Mouse (Mus musculus): ENCODE measurements at regions not wholly inside any gene's neighbourhood (a gene's known extent, or its start where the extent isn't known, plus 50 kb on each side); places are given as distances from the start of the nearest gene placed in this dataset.
"Not testable (repeated sequence)": the region's sequence is repeated elsewhere in the genome, so short reads cannot be mapped to it uniquely, and the experiment has no call there.

GRCm38 (mm10) chr6:12967291-12967690, 102.3 kb upstream of the Tmem106b start:
- Histone ChIP-seq H3K9me3 (ENCODE audit: control insufficient read depth, insufficient read depth, low read depth, low read length) (no peaks in the 10 kb centered on the region), H3K4me3 (ENCODE audit: insufficient read depth in 1 of 2, low read depth in 1 of 2, low read length in 2 of 2, poor library complexity in 1 of 2, severe bottlenecking in 1 of 2) (no peak overlapping the region), H3K9ac (ENCODE audit: insufficient read depth, low read depth, low read length, poor library complexity, severe bottlenecking) (no peak overlapping the region), H3K4me1 (ENCODE audit: control insufficient read depth in 2 of 2, insufficient read depth in 2 of 2, low read length in 2 of 2, poor library complexity in 1 of 2) (no peaks in the 10 kb centered on the region), H3K36me3 (ENCODE audit: control insufficient read depth, insufficient read depth, low read length, poor library complexity, severe bottlenecking) (no peaks in the 10 kb centered on the region), H3K27ac (ENCODE audit: insufficient read depth, low read depth, low read length, poor library complexity, severe bottlenecking) (no peak overlapping the region)
- in situ Hi-C loops (cut with MboI; ENCODE audit: low sequenced_read_pairs in 2 of 2, unreplicated experiment in 2 of 2): no loop called here
- DNase-seq (ENCODE audit: low read depth, low spot score): no peak
- no peak for TF ChIP-seq ZC3H11A (IDR thresholded peaks at IDR 0.05; ENCODE audit: borderline replicate concordance, low read depth, low read length)
- no peak for TF ChIP-seq MAFK (IDR thresholded peaks at IDR 0.05; ENCODE audit: insufficient read depth, low read depth, low read length)
- no peak for TF ChIP-seq CHD2 (IDR thresholded peaks at IDR 0.05; ENCODE audit: low read depth, low read length)
- no peak for TF ChIP-seq ZNF384 (IDR thresholded peaks at IDR 0.05; ENCODE audit: low read depth, low read length)
- no peak for TF ChIP-seq HCFC1 (IDR thresholded peaks at IDR 0.05; ENCODE audit: borderline replicate concordance, insufficient read depth, low read length)

GRCm38 (mm10) chr6:12957797-12958196, 111.8 kb upstream of the Tmem106b start:
- H3K4me1 ChIP-seq (ENCODE audit: control insufficient read depth in 2 of 2, insufficient read depth in 2 of 2, low read length in 2 of 2, poor library complexity in 1 of 2): no peaks in the 10 kb centered on the region

GRCm38 (mm10) chr6:12911610-12912009, 157.9 kb upstream of the Tmem106b start:
- no peak overlapping the region for H3K4me3 ChIP-seq (ENCODE audit: insufficient read depth in 1 of 2, low read depth in 1 of 2, low read length in 2 of 2, poor library complexity in 1 of 2, severe bottlenecking in 1 of 2)
- in situ Hi-C loops (cut with MboI; ENCODE audit: low sequenced_read_pairs in 2 of 2, unreplicated experiment in 2 of 2): no loop called here
- H3K4me1 ChIP-seq (ENCODE audit: control insufficient read depth in 2 of 2, insufficient read depth in 2 of 2, low read length in 2 of 2, poor library complexity in 1 of 2): no peaks in the 10 kb centered on the region
- no peaks in the 10 kb centered on the region for H3K9me3 ChIP-seq (ENCODE audit: control insufficient read depth, insufficient read depth, low read depth, low read length)
- no peak for DNase-seq (ENCODE audit: low read depth, low spot score)
- TF ChIP-seq HCFC1 (IDR thresholded peaks at IDR 0.05; ENCODE audit: borderline replicate concordance, insufficient read depth, low read length) (no peak), MAFK (IDR thresholded peaks at IDR 0.05; ENCODE audit: insufficient read depth, low read depth, low read length) (no peak), CHD2 (IDR thresholded peaks at IDR 0.05; ENCODE audit: low read depth, low read length) (no peak), ZC3H11A (IDR thresholded peaks at IDR 0.05; ENCODE audit: borderline replicate concordance, low read depth, low read length) (no peak), ZNF384 (IDR thresholded peaks at IDR 0.05; ENCODE audit: low read depth, low read length) (no peak)
- no peak overlapping the region for H3K9ac ChIP-seq (ENCODE audit: insufficient read depth, low read depth, low read length, poor library complexity, severe bottlenecking)
- H3K27ac ChIP-seq (ENCODE audit: insufficient read depth, low read depth, low read length, poor library complexity, severe bottlenecking): no peak overlapping the region
- no peaks in the 10 kb centered on the region for H3K36me3 ChIP-seq (ENCODE audit: control insufficient read depth, insufficient read depth, low read length, poor library complexity, severe bottlenecking)

More at GRCm38 (mm10) chr6:12957797-12958196, 111.8 kb upstream of the Tmem106b start:
- no peak for DNase-seq (ENCODE audit: low read depth, low spot score)
- Histone ChIP-seq H3K9ac (ENCODE audit: insufficient read depth, low read depth, low read length, poor library complexity, severe bottlenecking) (no peak overlapping the region), H3K36me3 (ENCODE audit: control insufficient read depth, insufficient read depth, low read length, poor library complexity, severe bottlenecking) (no peaks in the 10 kb centered on the region), H3K4me3 (ENCODE audit: insufficient read depth in 1 of 2, low read depth in 1 of 2, low read length in 2 of 2, poor library complexity in 1 of 2, severe bottlenecking in 1 of 2) (no peak overlapping the region), H3K9me3 (ENCODE audit: control insufficient read depth, insufficient read depth, low read depth, low read length) (no peaks in the 10 kb centered on the region), H3K27ac (ENCODE audit: insufficient read depth, low read depth, low read length, poor library complexity, severe bottlenecking) (no peak overlapping the region)
- TF ChIP-seq ZNF384 (IDR thresholded peaks at IDR 0.05; ENCODE audit: low read depth, low read length): no peak
- TF ChIP-seq MAFK (IDR thresholded peaks at IDR 0.05; ENCODE audit: insufficient read depth, low read depth, low read length): no peak
- TF ChIP-seq HCFC1 (IDR thresholded peaks at IDR 0.05; ENCODE audit: borderline replicate concordance, insufficient read depth, low read length): no peak
- no peak for TF ChIP-seq CHD2 (IDR thresholded peaks at IDR 0.05; ENCODE audit: low read depth, low read length)
- no peak for TF ChIP-seq ZC3H11A (IDR thresholded peaks at IDR 0.05; ENCODE audit: borderline replicate concordance, low read depth, low read length)
- in situ Hi-C loops (cut with MboI; ENCODE audit: low sequenced_read_pairs in 2 of 2, unreplicated experiment in 2 of 2): no loop called here

GRCm38 (mm10) chr6:12892929-12893328, 143.7 kb upstream of the Thsd7a start:
- no peak overlapping the region for H3K4me3 ChIP-seq (ENCODE audit: insufficient read depth in 1 of 2, low read depth in 1 of 2, low read length in 2 of 2, poor library complexity in 1 of 2, severe bottlenecking in 1 of 2)
- H3K4me1 ChIP-seq (ENCODE audit: control insufficient read depth in 2 of 2, insufficient read depth in 2 of 2, low read length in 2 of 2, poor library complexity in 1 of 2): no peaks in the 10 kb centered on the region
- no peaks in the 10 kb centered on the region for H3K36me3 ChIP-seq (ENCODE audit: control insufficient read depth, insufficient read depth, low read length, poor library complexity, severe bottlenecking)
- no peak for DNase-seq (ENCODE audit: low read depth, low spot score)
- H3K27ac ChIP-seq (ENCODE audit: insufficient read depth, low read depth, low read length, poor library complexity, severe bottlenecking): no peak overlapping the region
- TF ChIP-seq MAFK (IDR thresholded peaks at IDR 0.05; ENCODE audit: insufficient read depth, low read depth, low read length) (no peak), ZNF384 (IDR thresholded peaks at IDR 0.05; ENCODE audit: low read depth, low read length) (no peak), CHD2 (IDR thresholded peaks at IDR 0.05; ENCODE audit: low read depth, low read length) (no peak), HCFC1 (IDR thresholded peaks at IDR 0.05; ENCODE audit: borderline replicate concordance, insufficient read depth, low read length) (no peak), ZC3H11A (IDR thresholded peaks at IDR 0.05; ENCODE audit: borderline replicate concordance, low read depth, low read length) (no peak)
- no peak overlapping the region for H3K9ac ChIP-seq (ENCODE audit: insufficient read depth, low read depth, low read length, poor library complexity, severe bottlenecking)
- H3K9me3 ChIP-seq (ENCODE audit: control insufficient read depth, insufficient read depth, low read depth, low read length): no peaks in the 10 kb centered on the region
- in situ Hi-C loops (cut with MboI; ENCODE audit: low sequenced_read_pairs in 2 of 2, unreplicated experiment in 2 of 2): no loop called here

- H3K9ac ChIP-seq (ENCODE audit: insufficient read depth, low read depth, low read length, poor library complexity, severe bottlenecking); H3K27ac ChIP-seq (ENCODE audit: insufficient read depth, low read depth, low read length, poor library complexity, severe bottlenecking); H3K36me3 ChIP-seq (ENCODE audit: control insufficient read depth, insufficient read depth, low read length, poor library complexity, severe bottlenecking); H3K4me3 ChIP-seq (ENCODE audit: insufficient read depth in 1 of 2, low read depth in 1 of 2, low read length in 2 of 2, poor library complexity in 1 of 2, severe bottlenecking in 1 of 2); in situ Hi-C loops (cut with MboI; ENCODE audit: low sequenced_read_pairs in 2 of 2, unreplicated experiment in 2 of 2); H3K9me3 ChIP-seq (ENCODE audit: control insufficient read depth, insufficient read depth, low read depth, low read length): not testable (repeated sequence)
- H3K4me1 ChIP-seq (ENCODE audit: control insufficient read depth in 2 of 2, insufficient read depth in 2 of 2, low read length in 2 of 2, poor library complexity in 1 of 2): peaks cover 4 to 13% of the 10 kb centered on the region in 2 experiments
- DNase-seq (ENCODE audit: low read depth, low spot score): peak; percentile 47
These were observed 127.7 kb upstream of the Thsd7a start for GRCm38 (mm10) chr6:12876947-12877346.
